Mouse (Mus musculus) kidney, adult 18-20 months (tissue): Measurements from ENCODE around the gene Cryba2.

Experiments
- DNase-seq: peaks from one replicate; pipeline ENCODE4 v3.0.0; 2021

Gene Cryba2

GRCm38 (mm10) chr1:74893134-74893855 is at the start of gene Cryba2:
Cryba2 (minus strand) TSS chr1:74893143.
- DNase-seq = peak; percentile 65

GRCm38 (mm10) chr1:74941651-74942360 is 48.9 kb upstream of the Cryba2 start:
- DNase-seq = no peak

GRCm38 (mm10) chr1:74939762-74940161 is 46.8 kb upstream of the Cryba2 start:
- no peak for DNase-seq

- peak; percentile 76 for DNase-seq
These were observed 43.4 kb upstream of the Cryba2 start for GRCm38 (mm10) chr1:74936221-74936830.

- DNase-seq = peak; percentile 78
These were observed 42.5 kb upstream of the Cryba2 start, which contains the start of gene Cfap65 for GRCm38 (mm10) chr1:74935402-74935801. Cfap65 (minus strand) TSS chr1:74935599.

- DNase-seq = no peak
These were observed 34.8 kb upstream of the Cryba2 start for GRCm38 (mm10) chr1:74927621-74928296.

GRCm38 (mm10) chr1:74926721-74927120 is 33.8 kb upstream of the Cryba2 start:
- peak; percentile 80 for DNase-seq

GRCm38 (mm10) chr1:74924464-74924863 is 31.5 kb upstream of the Cryba2 start:
- peak; percentile 27 for DNase-seq

GRCm38 (mm10) chr1:74915706-74916105 is 22.8 kb upstream of the Cryba2 start:
- DNase-seq = peak; percentile 34

- DNase-seq = no peak
These were observed 9.2 kb upstream of the Cryba2 start for GRCm38 (mm10) chr1:74902191-74902590.

- DNase-seq = peak; percentile 71
These were observed 8.7 kb upstream of the Cryba2 start for GRCm38 (mm10) chr1:74901686-74902085.

GRCm38 (mm10) chr1:74900341-74901285 is 7.7 kb upstream of the Cryba2 start:
- peak; percentile 68 for DNase-seq

- DNase-seq = no peak
These were observed 5.9 kb upstream of the Cryba2 start for GRCm38 (mm10) chr1:74898656-74899431.

- no peak for DNase-seq
These were observed 5.0 kb upstream of the Cryba2 start for GRCm38 (mm10) chr1:74897976-74898375.

GRCm38 (mm10) chr1:74894966-74895365 is 2.0 kb upstream of the Cryba2 start:
- peak; percentile 67 for DNase-seq

- DNase-seq = no peak
These were observed 401 bp downstream of the Cryba2 start for GRCm38 (mm10) chr1:74892351-74893133.

GRCm38 (mm10) chr1:74891513-74891912 is 1.4 kb downstream of the Cryba2 start:
- DNase-seq = peak; percentile 33

- DNase-seq = no peak
These were observed 7.4 kb downstream of the Cryba2 start, which contains the start of gene Fev for GRCm38 (mm10) chr1:74885369-74886042. Fev (minus strand) TSS chr1:74885419.
